Mouse (Mus musculus): ENCODE results near the gene Hist1h1t. TPM values are rescaled to one million over a fixed set of nuclear protein-coding genes. Genes with fewer than 3 reads are reported as not detected.
"Not testable (repeated sequence)": the region's sequence is repeated elsewhere in the genome, so short reads cannot be mapped to it uniquely, and the experiment has no call there.

The Hist1h1t gene
- polyA plus RNA-seq, 1 experiment from 2014 or later: not detected

DNA sequence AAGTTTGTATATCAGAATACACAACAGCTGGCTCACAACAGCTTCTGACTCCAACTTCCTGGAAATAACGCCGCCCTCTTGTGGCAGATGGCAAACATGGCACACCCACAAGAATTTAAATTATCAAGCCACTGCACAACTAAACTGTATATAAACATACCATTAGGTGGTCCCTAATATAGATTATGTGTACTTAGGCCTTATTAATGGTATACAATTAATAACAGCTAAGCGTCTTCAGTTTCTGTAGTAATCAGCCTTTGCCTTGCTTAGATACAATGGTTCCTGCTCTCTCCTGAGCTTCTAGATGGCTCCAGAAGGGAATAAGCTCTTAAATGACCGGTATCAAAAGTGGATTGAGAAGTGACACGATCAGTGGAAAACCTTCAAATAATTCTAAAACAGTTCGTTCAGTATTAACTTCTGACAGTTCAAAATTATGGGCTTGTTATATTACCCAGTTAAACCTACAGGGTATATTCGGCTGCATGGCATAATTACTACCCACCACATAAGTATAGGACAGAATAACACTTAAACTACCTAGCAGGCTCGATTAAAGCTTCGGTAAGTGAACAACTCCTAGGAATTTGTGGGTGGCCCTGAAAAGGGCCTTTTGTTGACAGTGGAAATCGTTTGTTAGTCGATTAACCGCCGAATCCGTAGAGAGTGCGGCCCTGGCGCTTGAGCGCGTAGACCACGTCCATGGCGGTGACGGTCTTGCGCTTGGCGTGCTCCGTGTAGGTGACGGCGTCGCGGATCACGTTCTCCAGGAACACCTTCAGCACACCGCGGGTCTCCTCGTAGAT is 2.1 kb downstream of the Hist1h1t start:
- H3K4me1 ChIP-seq (ENCODE audit: control insufficient read depth, insufficient read depth, low read length): 0 out of 2 replicates have a peak, but pooled peaks cover 6% of the 10 kb centered on the region
- H3K36me3 ChIP-seq (ENCODE audit: control insufficient read depth, insufficient read depth, low read length): no peaks in the 10 kb centered on the region
- under 1% methylated on average over 23 of the region's 32 CpGs for WGBS
- peak overlapping the region; percentile 45 for H3K4me3 ChIP-seq (ENCODE audit: low read depth, low read length)
- H3K27me3 ChIP-seq (replicated peaks; ENCODE audit: control insufficient read depth, insufficient read depth, low read length): no peaks in the 10 kb centered on the region
- H3K9me3 ChIP-seq (replicated peaks; ENCODE audit: control insufficient read depth, low read length): no peaks in the 10 kb centered on the region
- ATAC-seq (peak; percentile 79), DNase-seq (ENCODE audit: low spot score) (peak; percentile 82)
- peak overlapping the region; percentile 90 for H3K27ac ChIP-seq (ENCODE audit: low read depth, low read length)
- peak overlapping the region; percentile 68 for H3K9ac ChIP-seq (ENCODE audit: low read length)
- peak overlapping the region; percentile 79 for H3K4me2 ChIP-seq (ENCODE audit: low read length)

DNA sequence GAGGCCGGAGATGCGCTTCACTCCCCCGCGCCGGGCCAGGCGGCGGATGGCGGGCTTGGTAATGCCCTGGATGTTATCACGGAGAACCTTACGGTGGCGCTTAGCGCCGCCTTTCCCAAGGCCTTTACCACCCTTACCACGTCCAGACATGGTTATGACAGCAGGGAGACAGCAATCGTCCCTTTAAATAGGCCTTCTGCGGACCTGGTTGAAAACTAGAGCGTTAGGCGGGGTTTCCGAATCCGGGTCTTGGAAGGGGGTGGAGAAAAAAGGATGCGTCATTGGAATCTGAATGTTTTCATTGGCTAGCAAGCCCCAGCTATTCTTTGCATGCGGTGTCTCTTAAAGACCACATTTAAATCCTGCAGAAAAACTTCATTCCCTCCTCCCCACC is 2.7 kb downstream of the Hist1h1t start, which contains the start of gene Hist1h4c:
TSS of gene Hist1h4c (minus strand) at position 155 of the 394 bp plus-strand sequence.
- H3K27ac ChIP-seq (ENCODE audit: low read depth, low read length): peak within 1 kb of the TSS; percentile 90
- WGBS: under 1% methylated on average over 17 of the region's 22 CpGs
- no peaks in the 10 kb centered on the region for H3K27me3 ChIP-seq (replicated peaks; ENCODE audit: control insufficient read depth, insufficient read depth, low read length)
- H3K4me3 ChIP-seq (ENCODE audit: low read depth, low read length): peak within 1 kb of the TSS; percentile 45
- ATAC-seq: peak; percentile 97
- peak within 1 kb of the TSS; percentile 79 for H3K4me2 ChIP-seq (ENCODE audit: low read length)
- H3K36me3 ChIP-seq (ENCODE audit: control insufficient read depth, insufficient read depth, low read length): no peaks in the 10 kb centered on the region
- H3K9me3 ChIP-seq (replicated peaks; ENCODE audit: control insufficient read depth, low read length): no peaks in the 10 kb centered on the region
- 0 out of 2 replicates have a peak, but pooled peaks cover 6% of the 10 kb centered on the region for H3K4me1 ChIP-seq (ENCODE audit: control insufficient read depth, insufficient read depth, low read length)
- peak; percentile 99 for DNase-seq (ENCODE audit: low spot score)
- H3K9ac ChIP-seq (ENCODE audit: low read length): peak within 1 kb of the TSS; percentile 68

DNA sequence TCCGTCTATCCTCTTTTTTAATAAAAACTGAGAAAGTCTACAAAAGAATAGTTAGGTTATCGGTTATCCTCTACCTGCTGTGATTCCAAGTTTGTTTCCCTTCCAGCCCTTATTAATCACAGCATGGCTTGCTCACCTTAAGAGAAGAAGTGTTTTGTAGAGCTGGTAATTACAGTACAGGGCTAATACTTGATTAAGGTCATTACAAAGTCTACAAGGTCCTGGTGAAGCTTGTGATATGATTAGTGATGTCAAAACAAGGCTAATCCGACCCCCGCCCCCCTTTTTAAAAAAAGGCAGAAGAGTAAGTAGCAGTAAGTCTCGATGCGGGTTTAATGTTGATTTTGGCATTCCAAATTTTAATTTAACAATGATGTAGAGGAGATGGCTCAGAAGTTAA is 3.4 kb downstream of the Hist1h1t start:
- Histone ChIP-seq H3K4me1 (ENCODE audit: control insufficient read depth, insufficient read depth, low read length) (0 out of 2 replicates have a peak, but pooled peaks cover 6% of the 10 kb centered on the region), H3K27me3 (replicated peaks; ENCODE audit: control insufficient read depth, insufficient read depth, low read length) (no peaks in the 10 kb centered on the region), H3K9ac (ENCODE audit: low read length) (no peak overlapping the region), H3K9me3 (replicated peaks; ENCODE audit: control insufficient read depth, low read length) (no peaks in the 10 kb centered on the region), H3K4me2 (ENCODE audit: low read length) (peak overlapping the region; percentile 79), H3K36me3 (ENCODE audit: control insufficient read depth, insufficient read depth, low read length) (no peaks in the 10 kb centered on the region), H3K4me3 (ENCODE audit: low read depth, low read length) (no peak overlapping the region), H3K27ac (ENCODE audit: low read depth, low read length) (peak overlapping the region; percentile 90; the same call in 1 of the 2 replicates)
- WGBS: 45% methylated on average over 6 of the region's 6 CpGs
- DNase-seq (ENCODE audit: low spot score): no peak
- ATAC-seq: no peak

DNA sequence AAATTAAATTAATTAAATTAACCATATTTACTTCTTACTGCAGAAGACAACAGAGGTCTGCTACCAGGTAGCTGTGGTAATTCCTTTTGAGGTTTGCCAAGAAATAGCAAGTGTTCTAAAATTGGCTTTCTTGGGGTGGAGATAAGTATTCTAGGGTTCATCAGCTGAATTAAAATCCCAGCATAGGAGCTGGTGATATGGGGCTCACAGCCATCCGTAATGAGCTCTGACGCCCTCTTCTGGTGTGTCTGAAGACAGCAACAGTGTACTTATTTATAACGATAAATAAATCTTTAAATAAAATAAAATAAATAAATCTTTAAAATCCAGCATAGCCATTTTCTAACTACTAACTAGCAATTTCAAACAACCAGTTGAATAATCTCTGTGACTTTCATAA is 4.2 kb downstream of the Hist1h1t start:
- H3K4me2 ChIP-seq (ENCODE audit: low read length): no peak overlapping the region
- DNase-seq (ENCODE audit: low spot score): no peak
- H3K27me3 ChIP-seq (replicated peaks; ENCODE audit: control insufficient read depth, insufficient read depth, low read length): no peaks in the 10 kb centered on the region
- no peaks in the 10 kb centered on the region for H3K36me3 ChIP-seq (ENCODE audit: control insufficient read depth, insufficient read depth, low read length)
- H3K4me3 ChIP-seq (ENCODE audit: low read depth, low read length): no peak overlapping the region
- WGBS: 62% methylated on average over 3 of the region's 3 CpGs
- H3K4me1 ChIP-seq (ENCODE audit: control insufficient read depth, insufficient read depth, low read length): 0 out of 2 replicates have a peak, but pooled peaks cover 6% of the 10 kb centered on the region
- no peak overlapping the region for H3K9ac ChIP-seq (ENCODE audit: low read length)
- ATAC-seq: no peak
- H3K27ac ChIP-seq (ENCODE audit: low read depth, low read length): no peak overlapping the region
- no peaks in the 10 kb centered on the region for H3K9me3 ChIP-seq (replicated peaks; ENCODE audit: control insufficient read depth, low read length)

DNA sequence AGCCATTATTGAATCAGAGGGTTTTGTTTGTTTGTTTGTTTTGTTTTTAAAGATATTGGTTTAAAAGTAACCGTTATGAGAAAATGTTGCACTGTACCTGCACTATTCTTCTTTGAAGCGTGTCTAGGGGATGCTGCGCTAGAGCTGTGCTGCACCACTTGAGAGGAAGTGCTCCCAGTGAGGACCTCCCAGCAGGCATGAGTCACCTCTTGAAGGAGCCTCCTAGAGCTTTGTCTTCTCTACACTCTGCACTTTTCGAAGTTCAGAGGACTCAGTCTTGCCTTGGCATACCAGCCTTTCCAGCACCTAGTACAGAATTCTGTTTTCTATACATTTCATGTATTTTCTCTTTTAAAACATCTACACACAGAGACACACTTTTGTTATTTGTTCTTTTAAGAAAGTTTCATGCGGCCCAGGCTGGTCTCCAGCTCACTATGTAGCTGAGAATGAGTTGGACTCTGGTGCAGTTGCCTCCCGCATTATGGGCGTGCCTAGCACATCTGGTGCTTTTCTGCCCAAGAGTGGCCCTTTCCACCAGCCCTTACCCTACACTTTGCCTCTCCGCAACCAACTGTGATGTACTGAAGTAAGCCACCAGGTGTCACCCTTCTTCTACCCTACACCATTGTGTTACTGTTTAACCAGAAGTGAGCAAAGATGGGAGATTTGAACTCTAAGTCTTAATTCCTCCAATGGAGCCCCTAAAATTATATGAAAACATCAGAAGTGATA is 5.3 kb downstream of the Hist1h1t start:
- no peak overlapping the region for H3K9ac ChIP-seq (ENCODE audit: low read length)
- H3K27ac ChIP-seq (ENCODE audit: low read depth, low read length): no peak overlapping the region
- H3K4me1 ChIP-seq (ENCODE audit: control insufficient read depth, insufficient read depth, low read length): 0 out of 2 replicates have a peak, but pooled peaks cover 6% of the 10 kb centered on the region
- no peaks in the 10 kb centered on the region for H3K27me3 ChIP-seq (replicated peaks; ENCODE audit: control insufficient read depth, insufficient read depth, low read length)
- DNase-seq (ENCODE audit: low spot score): peak; percentile 85
- no peak overlapping the region for H3K4me3 ChIP-seq (ENCODE audit: low read depth, low read length)
- ATAC-seq: peak; percentile 32; the same call in 1 of the 2 replicates
- no peak overlapping the region for H3K4me2 ChIP-seq (ENCODE audit: low read length)
- no peaks in the 10 kb centered on the region for H3K9me3 ChIP-seq (replicated peaks; ENCODE audit: control insufficient read depth, low read length)
- 35% methylated on average over 8 of the region's 8 CpGs for WGBS
- no peaks in the 10 kb centered on the region for H3K36me3 ChIP-seq (ENCODE audit: control insufficient read depth, insufficient read depth, low read length)

DNA sequence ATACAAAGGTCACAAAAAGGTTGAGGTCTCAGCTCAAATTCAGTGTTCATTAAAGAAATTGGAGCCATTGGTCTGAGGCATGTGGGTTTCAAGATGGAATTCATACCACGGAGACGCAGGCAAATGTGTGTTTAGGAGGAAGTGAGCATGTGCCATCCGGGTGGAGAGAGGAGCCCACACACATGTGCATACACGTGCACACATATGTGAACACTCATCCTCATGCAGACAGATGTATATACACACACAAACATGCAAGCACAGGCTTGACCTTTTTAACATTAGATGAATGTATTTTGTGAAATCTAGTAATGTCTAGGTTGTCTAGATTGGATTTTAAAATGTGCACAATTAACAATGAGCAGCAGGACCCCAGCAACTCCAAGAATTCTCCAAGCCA is 6.6 kb downstream of the Hist1h1t start:
- Histone ChIP-seq H3K4me3 (ENCODE audit: low read depth, low read length) (no peak overlapping the region), H3K4me1 (ENCODE audit: control insufficient read depth, insufficient read depth, low read length) (0 out of 2 replicates have a peak, but pooled peaks cover 6% of the 10 kb centered on the region)
- WGBS: 92% methylated on average over 4 of the region's 4 CpGs

DNA sequence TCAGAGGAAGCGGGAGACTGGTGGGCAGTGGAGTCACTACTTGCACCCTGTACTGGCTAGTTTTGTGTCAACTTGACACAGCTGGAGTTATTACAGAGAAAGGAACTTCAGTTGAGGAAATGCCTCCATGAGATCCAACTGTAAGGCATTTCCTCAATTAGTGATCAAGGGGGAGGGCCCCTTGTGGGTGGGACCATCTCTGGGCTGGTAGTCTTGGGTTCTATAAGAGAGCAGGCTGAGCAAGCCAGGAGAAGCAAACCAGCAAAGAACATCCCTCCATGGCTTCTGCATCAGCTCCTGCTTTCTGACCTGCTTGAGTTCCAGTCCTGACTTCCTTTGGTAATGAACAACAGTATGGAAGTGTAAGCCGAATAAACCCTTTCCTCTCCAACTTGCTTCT is 7.2 kb downstream of the Hist1h1t start:
- not testable (repeated sequence) for H3K27me3 ChIP-seq (replicated peaks; ENCODE audit: control insufficient read depth, insufficient read depth, low read length); ATAC-seq; H3K9me3 ChIP-seq (replicated peaks; ENCODE audit: control insufficient read depth, low read length); H3K36me3 ChIP-seq (ENCODE audit: control insufficient read depth, insufficient read depth, low read length); H3K4me3 ChIP-seq (ENCODE audit: low read depth, low read length); DNase-seq (ENCODE audit: low spot score); H3K4me2 ChIP-seq (ENCODE audit: low read length); H3K4me1 ChIP-seq (ENCODE audit: control insufficient read depth, insufficient read depth, low read length); H3K9ac ChIP-seq (ENCODE audit: low read length); H3K27ac ChIP-seq (ENCODE audit: low read depth, low read length)
- WGBS: 83% methylated on average over 2 of the region's 2 CpGs

More for the DNA sequence above, 6.6 kb downstream of the Hist1h1t start:
- DNase-seq (ENCODE audit: low spot score): no peak
- Histone ChIP-seq H3K27ac (ENCODE audit: low read depth, low read length) (no peak overlapping the region), H3K27me3 (replicated peaks; ENCODE audit: control insufficient read depth, insufficient read depth, low read length) (no peaks in the 10 kb centered on the region), H3K9me3 (replicated peaks; ENCODE audit: control insufficient read depth, low read length) (no peaks in the 10 kb centered on the region), H3K9ac (ENCODE audit: low read length) (no peak overlapping the region), H3K36me3 (ENCODE audit: control insufficient read depth, insufficient read depth, low read length) (no peaks in the 10 kb centered on the region), H3K4me2 (ENCODE audit: low read length) (no peak overlapping the region)
- ATAC-seq: no peak

DNA sequence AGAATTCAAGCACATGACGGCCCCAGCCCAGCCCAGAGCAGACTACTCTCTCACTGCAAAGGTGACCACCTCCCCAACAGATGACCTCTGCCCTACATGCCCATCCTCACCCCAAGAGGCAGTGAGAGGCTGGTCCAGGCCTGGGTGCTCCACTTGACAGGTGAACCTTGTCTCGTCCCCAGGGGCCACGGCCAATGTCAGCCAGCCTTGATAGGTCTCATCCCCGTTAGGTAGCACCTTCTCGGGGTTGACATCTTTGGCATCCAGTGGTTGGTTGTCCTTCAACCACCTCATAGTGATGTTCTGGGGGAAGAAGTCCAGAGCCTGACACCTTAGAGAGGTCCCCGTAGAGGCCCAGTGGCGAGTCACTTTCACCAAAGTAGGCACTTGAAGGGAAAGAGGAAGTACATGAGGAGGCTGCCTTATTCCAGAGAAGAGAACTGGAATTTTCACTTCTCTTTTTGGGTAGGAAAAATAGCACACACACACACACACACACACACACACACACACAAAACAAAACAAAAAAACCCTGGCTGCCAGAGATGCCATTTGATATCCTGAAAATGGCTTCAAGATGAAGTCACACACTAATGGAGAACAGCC is 10.2 kb downstream of the Hist1h1t start:
- no peak for ATAC-seq
- 94% methylated on average over 7 of the region's 7 CpGs for WGBS

More for the DNA sequence above, 10.2 kb downstream of the Hist1h1t start:
- no peak overlapping the region for H3K27ac ChIP-seq (ENCODE audit: low read depth, low read length)
- H3K4me1 ChIP-seq (ENCODE audit: control insufficient read depth, insufficient read depth, low read length): peaks cover 11% of the 10 kb centered on the region; the same call in 1 of the 2 replicates
- no peak overlapping the region for H3K4me2 ChIP-seq (ENCODE audit: low read length)
- no peak overlapping the region for H3K9ac ChIP-seq (ENCODE audit: low read length)
- no peaks in the 10 kb centered on the region for H3K27me3 ChIP-seq (replicated peaks; ENCODE audit: control insufficient read depth, insufficient read depth, low read length)
- no peaks in the 10 kb centered on the region for H3K36me3 ChIP-seq (ENCODE audit: control insufficient read depth, insufficient read depth, low read length)
- no peak overlapping the region for H3K4me3 ChIP-seq (ENCODE audit: low read depth, low read length)
- no peaks in the 10 kb centered on the region for H3K9me3 ChIP-seq (replicated peaks; ENCODE audit: control insufficient read depth, low read length)
- no peak for DNase-seq (ENCODE audit: low spot score)

Data from forebrain, embryonic 14.5 days (tissue).